Mouse (Mus musculus) thymus, postnatal 4 days (tissue): Measurements from ENCODE around the gene Ceacam11.
"Not testable (repeated sequence)": the region's sequence is repeated elsewhere in the genome, so short reads cannot be mapped to it uniquely, and the experiment has no call there.

Experiments
- DNase-seq: peaks from one replicate; pipeline ENCODE4 v3.0.0; 2021

Gene Ceacam11

DNA sequence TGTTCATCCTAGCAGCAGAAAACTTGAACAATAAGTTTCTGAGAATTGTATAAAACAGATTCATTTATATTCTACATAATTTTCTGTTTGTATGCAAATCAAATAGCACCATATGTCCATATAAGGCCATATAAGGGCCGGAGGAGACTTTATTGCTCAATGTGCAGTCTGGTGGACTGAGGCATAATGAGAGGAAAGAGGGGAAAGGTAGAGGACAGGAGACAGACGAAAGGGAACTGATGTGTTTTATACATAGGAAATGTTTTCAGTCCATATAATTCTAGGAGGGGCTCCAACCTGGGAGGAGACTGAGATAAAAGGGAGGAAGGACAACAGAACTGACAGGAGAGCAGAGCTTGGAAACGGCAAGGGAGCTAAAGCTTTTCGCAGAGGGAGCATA, at the start of gene Ceacam11:
Gene Ceacam11 (plus strand): TSS at position 301 of the 400 bp plus-strand sequence.
- no peak for DNase-seq

DNA sequence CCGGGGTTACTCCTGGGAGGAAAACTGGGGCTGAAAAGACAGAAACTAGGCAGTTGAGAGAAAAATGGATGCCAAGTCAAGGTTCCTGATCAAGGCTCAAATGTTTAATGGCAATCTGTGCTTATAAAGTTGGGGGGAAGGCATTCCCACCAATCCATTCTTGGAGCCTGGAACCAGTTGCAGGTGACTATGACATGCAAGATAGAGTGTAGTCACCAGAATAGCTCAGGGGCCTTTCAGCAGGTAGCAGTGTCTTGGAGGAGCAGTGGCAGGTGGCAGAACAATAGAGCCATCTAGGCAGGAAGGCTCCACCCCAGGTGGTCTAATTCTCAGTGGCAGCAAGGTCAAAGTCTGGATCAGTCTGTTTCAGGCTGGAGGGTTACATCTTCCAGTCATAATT, 29.2 kb downstream of the Ceacam11 start:
- not testable (repeated sequence) for DNase-seq

GRCm38 (mm10) chr7:18009589-18009988, 37.7 kb downstream of the Ceacam11 start, which contains the start of gene Ceacam13:
Ceacam13 (plus strand) TSS chr7:18009889.
- no peak for DNase-seq
